Mouse (Mus musculus): ENCODE measurements at regions not wholly inside any gene's neighbourhood (a gene's known extent, or its start where the extent isn't known, plus 50 kb on each side); places are given as distances from the start of the nearest gene placed in this dataset.

DNA sequence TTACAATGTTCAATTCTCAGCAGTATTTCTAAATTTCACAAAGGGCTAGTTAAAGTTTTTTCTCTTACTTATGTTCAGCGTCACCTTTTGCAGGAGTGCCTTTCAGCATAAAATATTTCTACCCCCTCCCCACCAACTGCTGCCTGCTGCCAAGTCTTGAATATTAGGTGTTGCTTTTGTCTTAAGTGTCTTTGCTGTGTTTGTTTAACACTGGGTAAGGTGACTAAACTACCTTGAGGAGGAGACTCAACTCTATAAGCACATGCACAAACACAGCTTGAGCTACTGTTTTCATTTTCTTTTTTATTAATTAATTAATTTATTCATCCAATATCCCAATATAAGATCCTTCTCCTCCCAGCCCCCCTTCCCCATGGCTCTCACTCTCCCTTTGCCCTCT, 70.1 kb upstream of the Hcrtr2 start:
- TF ChIP-seq POLR2A (IDR thresholded peaks at IDR 0.05; ENCODE audit: low read depth, low read length) = no peak
- no peak for TF ChIP-seq CTCF (IDR thresholded peaks at IDR 0.05; ENCODE audit: extremely low read depth, insufficient read length, insufficient replicate concordance, low read depth, low read length)

All from small intestine, adult 2 months (tissue).